Mouse (Mus musculus) cerebellum, adult 8-10 months (tissue): ENCODE data around the gene Fam124b.

Experiments
- DNase-seq: peaks from one replicate; pipeline ENCODE4 v3.0.0; 2022

The Fam124b gene

DNA sequence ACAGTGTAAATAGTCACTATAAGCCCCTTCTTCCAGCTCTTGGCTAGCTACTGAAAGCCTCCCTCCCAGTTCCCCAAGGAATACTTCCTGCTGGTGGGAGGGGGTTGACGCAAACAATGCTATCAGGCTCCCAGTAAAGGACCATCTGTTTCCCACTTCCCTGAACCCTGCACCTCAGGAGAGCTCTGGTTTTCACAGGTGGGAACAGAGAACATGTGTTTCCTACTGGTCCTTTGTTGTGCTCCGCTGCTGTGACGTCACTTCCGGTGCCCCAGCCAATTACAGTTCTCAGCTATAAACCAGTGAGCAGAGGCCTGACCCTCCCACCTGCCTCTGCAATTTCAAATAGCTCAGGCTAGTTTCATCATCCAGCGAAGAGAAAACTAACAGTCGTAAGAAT lies at the start of gene Fam124b:
Fam124b (minus strand) TSS at position 206 of the 400 bp plus-strand sequence.
- no peak for DNase-seq

DNA sequence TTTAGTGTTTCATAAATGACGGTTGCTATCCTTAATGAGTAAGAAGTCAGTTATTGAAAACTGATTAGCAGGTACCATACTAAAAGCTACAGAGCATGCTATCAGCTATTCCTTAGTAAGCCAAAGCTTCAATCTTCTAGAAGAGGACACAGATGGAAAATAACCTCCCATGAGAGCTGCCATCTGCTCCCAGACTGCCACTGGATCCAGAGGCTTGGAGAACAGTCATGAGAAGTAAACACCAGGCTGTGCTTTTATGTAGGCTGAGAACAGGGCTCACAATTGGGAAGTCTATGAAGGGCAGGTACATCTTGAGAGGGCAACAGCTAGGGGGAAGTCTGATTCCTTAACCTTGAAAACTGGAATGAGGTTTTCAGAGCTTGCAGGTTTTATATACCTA lies 42.2 kb upstream of the Fam124b start:
- no peak for DNase-seq

DNA sequence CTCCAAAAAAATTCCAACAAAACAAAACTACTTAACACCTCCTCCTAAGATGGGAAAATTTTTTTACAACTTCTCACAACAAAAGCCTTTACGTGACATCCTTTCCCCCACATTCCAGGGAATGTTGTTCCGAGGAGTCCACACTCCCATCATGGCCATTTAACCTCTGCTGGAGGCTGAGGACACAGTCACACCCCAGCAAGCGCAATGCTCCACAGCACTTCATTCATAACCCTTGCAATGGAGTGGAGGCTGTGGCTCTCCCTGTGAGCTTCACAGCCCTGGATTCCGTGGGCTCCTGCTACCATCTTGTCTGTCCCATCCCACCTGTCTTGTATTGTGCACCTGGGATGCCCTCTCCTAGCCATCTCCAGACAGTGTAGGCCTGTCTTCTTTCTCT lies 40.4 kb upstream of the Fam124b start:
- no peak for DNase-seq

- DNase-seq, result no peak
Observed at GRCm38 (mm10) chr1:80253309-80253708, 35.0 kb upstream of the Fam124b start.

- DNase-seq, result no peak
Observed at GRCm38 (mm10) chr1:80250247-80250646, 32.0 kb upstream of the Fam124b start.

- no peak for DNase-seq
Observed at GRCm38 (mm10) chr1:80247131-80247530, 28.9 kb upstream of the Fam124b start.

DNA sequence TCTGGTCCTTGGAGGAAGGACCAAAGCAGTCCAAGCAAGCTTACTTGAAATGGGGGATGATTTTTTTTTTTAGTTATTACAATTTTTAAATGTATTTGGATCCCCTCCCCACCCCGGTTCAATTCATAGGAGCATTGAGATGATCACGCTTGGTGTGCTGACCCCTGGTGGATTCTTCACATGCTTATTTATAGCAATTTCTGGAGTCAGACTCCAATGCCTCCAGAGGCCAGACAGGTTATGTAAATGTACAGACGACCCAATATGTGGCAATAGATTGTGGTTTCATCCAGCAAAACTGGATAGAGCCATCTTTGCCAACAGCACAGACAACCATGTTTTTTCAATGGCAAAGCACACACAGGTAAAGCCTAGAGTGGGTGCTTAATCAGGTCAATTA lies 25.9 kb upstream of the Fam124b start:
- DNase-seq, result no peak

GRCm38 (mm10) chr1:80241579-80241978 lies 23.3 kb upstream of the Fam124b start:
- DNase-seq, result no peak

DNA sequence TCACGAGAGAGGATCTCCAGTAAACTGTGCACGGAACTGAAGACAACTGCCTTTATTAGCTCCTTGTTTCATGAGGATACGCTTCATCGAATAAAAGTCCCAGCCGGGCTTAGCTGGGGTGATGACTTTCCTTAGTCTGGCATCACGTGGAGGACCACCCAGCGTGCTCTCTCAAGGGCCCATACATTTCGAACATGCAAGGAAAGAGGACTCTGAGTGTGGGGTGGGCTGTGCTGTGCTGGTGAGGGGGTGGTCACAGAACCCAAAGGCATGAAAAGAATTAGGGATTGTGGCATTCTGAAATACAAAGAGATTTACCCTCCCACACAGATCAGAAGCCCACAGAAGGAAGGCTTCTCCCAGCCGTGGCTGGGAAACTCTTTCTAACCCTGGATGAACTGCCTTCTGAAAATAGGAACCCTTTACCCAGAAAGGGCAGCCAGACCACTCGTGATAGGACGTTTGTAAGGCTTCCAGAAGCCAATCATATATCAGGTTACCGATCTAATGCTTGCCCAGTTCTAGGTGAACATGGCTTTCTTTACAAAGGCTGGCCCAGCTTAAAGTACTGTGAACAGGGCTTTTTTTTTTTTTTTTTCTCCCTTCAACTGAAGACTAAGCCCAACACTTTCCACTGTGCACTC lies 21.9 kb upstream of the Fam124b start:
- DNase-seq, result no peak

- no peak for DNase-seq
Observed at GRCm38 (mm10) chr1:80239481-80239880, 21.2 kb upstream of the Fam124b start.

GRCm38 (mm10) chr1:80236951-80237702 lies 18.9 kb upstream of the Fam124b start:
- DNase-seq, result no peak

- DNase-seq, result no peak
Observed at GRCm38 (mm10) chr1:80236126-80236525, 17.9 kb upstream of the Fam124b start.

- no peak for DNase-seq
Observed at GRCm38 (mm10) chr1:80230612-80231011, 12.3 kb upstream of the Fam124b start.

DNA sequence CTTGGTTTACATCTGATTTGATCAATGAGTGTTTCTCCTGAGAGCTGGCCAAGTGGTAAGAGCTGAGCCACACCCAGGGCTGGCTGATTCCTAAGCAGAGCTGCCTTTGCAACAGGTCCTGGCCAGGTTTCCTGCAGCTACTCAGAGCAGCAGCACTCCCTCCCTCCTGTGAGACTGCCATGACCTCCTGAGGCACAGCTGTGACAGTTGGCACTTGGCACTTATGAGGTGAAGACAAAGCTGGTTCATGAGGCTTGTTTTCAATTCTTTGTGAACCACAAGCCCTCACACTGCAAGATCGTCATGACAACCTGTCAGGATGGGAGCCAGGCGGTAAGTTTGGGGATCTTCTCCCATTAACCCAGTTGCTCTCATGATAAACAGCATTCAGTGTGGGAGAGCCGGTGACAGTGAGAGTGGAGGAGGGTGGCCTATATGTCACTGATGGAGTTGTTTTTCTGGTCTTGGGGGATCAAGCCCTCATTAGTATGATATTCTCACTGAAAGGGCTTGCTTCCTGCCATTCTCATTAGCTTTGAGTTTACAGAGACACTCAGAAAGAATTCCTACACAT lies 6.7 kb upstream of the Fam124b start:
- DNase-seq, result no peak

DNA sequence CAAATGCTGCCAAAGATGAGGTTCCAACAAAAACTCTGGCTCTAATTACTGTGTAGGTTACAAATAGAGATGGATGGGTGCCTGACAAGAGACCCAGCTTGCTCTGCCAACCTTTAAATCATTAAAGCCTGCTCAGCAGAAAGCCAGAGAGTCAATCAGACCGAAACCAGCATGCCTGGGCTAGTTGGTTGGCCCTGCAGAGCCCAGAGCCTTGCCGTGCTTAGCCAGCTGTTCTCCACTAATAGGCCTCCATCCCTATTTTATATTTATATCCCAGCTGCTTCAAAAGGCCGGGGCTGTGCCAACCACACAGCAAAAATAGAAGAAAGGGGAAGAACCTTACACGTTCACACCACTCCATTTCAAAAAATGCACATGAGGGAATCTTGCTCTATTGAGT lies 2.9 kb upstream of the Fam124b start:
- DNase-seq, result no peak

GRCm38 (mm10) chr1:80213826-80214225 lies 4.4 kb downstream of the Fam124b start:
- DNase-seq, result no peak

DNA sequence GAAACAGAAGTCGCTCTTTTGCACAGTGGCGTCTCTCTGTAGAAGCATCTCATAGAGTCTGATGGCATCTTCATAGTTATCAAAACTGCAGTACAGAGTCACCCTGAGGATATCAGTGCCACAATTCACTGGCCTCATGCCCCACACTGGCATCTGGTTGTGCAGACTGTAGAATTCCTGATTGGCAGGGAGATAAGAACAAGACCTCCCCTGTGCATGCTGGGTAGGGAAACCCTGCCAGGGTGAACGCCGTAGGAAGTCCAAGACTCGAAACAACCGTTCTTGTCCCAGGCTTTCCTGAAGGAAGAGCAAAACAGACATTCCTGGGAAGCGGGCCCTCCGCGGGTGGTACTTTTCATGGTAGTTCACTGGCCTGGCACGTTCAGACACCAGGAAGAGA lies 5.1 kb downstream of the Fam124b start:
- DNase-seq, result no peak

GRCm38 (mm10) chr1:80202314-80202713 lies 16.0 kb downstream of the Fam124b start:
- DNase-seq, result no peak

DNA sequence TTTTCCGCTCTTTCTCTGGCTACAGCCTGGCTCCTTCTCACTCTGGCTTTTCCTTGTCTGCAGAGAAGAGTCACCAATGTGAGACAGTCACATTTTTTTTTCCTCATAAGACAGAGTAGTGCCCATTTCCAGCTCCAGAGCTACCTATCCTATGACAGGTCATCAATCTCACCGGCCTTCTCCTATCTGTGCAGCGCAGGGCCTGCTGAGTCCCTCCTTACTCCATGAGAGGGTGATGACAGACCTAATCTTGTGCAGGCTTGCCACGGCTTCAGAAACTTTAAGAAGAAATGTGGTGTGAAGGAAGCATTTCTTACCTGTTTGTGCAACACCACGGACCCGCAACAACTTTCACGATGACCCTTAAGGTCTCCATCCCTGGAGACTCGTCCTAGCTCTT lies 25.4 kb downstream of the Fam124b start:
- DNase-seq, result no peak

- DNase-seq, result no peak
Observed at GRCm38 (mm10) chr1:80181414-80181805, 36.9 kb downstream of the Fam124b start.

GRCm38 (mm10) chr1:80180767-80181413 lies 37.4 kb downstream of the Fam124b start:
- DNase-seq, result peak; percentile 70

DNA sequence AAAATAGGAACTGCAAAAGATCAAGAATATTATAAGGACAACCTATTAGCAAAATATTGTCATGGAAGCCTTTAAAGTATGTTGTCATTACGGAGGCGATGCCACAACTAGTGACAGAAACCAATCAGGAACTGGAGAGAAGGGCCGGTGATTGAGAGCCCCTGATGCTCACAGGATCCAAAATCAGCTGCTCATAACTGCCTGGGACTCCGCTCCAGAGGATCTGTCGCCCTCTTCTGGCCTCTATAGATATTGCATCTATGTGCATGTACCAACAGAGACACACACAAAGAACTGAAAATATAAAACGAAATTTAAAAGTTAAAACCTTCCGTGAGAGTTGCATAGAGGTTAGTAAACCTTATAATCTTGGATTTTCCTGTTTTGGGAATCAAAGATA lies 38.1 kb downstream of the Fam124b start:
- DNase-seq, result no peak

GRCm38 (mm10) chr1:80177651-80178382 lies 40.5 kb downstream of the Fam124b start:
- DNase-seq, result no peak
